Mouse (Mus musculus) kidney, embryonic 14.5 days (tissue): Measurements from ENCODE around the gene Gm14393. TPM values are rescaled to one million over a fixed set of nuclear protein-coding genes. Genes with fewer than 3 reads are reported as not detected.
"Not testable (repeated sequence)": the region's sequence is repeated elsewhere in the genome, so short reads cannot be mapped to it uniquely, and the experiment has no call there.

Experiments used
- ATAC-seq: fragments of 200-750 bp; cut with Nextera tagmentation; 2 replicates; pipeline ENCODE4 v1.8.0; 2017; ENCODE audit warnings: moderate number of reproducible peaks, mild to moderate bottlenecking, moderate TSS enrichment, moderate library complexity; ENCODE audit not compliant: low FRiP score, low TSS enrichment
- H3K27ac ChIP-seq: fragments of 300-500 bp; sonication (generic); 2 replicates; pipeline ENCODE4 v1.5.1; 2014; ENCODE audit warnings: low read depth, mild to moderate bottlenecking, low read length, moderate library complexity, mixed read lengths
- H3K27me3 ChIP-seq: fragments of 300-500 bp; sonication (generic); 2 replicates; pipeline ENCODE4 v1.6.1; 2014; ENCODE audit warnings: mild to moderate bottlenecking, low read length; ENCODE audit not compliant: control insufficient read depth, insufficient read depth
- H3K36me3 ChIP-seq: fragments of 300-500 bp; sonication (generic); 2 replicates; pipeline ENCODE4 v1.6.1; 2014; ENCODE audit warnings: low read length, mixed read lengths; ENCODE audit not compliant: control insufficient read depth, insufficient read depth
- H3K4me1 ChIP-seq: fragments of 300-500 bp; sonication (generic); 2 replicates; pipeline ENCODE4 v1.6.1; 2014; ENCODE audit warnings: low read length, mixed read lengths; ENCODE audit not compliant: control insufficient read depth, insufficient read depth
- H3K4me2 ChIP-seq: fragments of 300-500 bp; sonication (generic); replicated peaks from 2 replicates; pipeline ENCODE4 v1.6.1; 2014; ENCODE audit warnings: low read depth, mild to moderate bottlenecking, low read length
- H3K4me3 ChIP-seq: fragments of 300-500 bp; sonication (generic); 2 replicates; pipeline ENCODE4 v1.5.1; 2014; ENCODE audit warnings: mild to moderate bottlenecking, low read length
- H3K9ac ChIP-seq: fragments of 300-500 bp; sonication (generic); 2 replicates; pipeline ENCODE4 v1.6.1; 2014; ENCODE audit warnings: low read depth, mild to moderate bottlenecking, low read length, moderate library complexity
- H3K9me3 ChIP-seq: fragments of 300-500 bp; sonication (generic); 2 replicates; pipeline ENCODE4 v1.6.1; 2016; ENCODE audit warnings: low read length; ENCODE audit not compliant: control insufficient read depth
- WGBS: fragments of 180-500 bp; shearing (Covaris S2); extraction: QIAGEN DNeasy Blood & Tissue Kit; methylation state at CpG from one replicate; pipeline ENCODE4 v1.1.7; 2014; 5-methylcytosine and 5-hydroxymethylcytosine counted together
- polyA plus RNA-seq: library from polyadenylated mRNA; unstranded; fragments of >200 nt; fragmentation: Nextera tagmentation; extraction: Ambion mirVana; gene quantifications from 2 replicates; pipeline ENCODE4 v1.2.1, GENCODE M21; 2014

Gene Gm14393
- polyA plus RNA-seq, result 1.1 TPM in 1 of 2 replicates, not detected in the other

GRCm38 (mm10) chr2:175067681-175068261 lies at the start of gene Gm14393:
Gm14393 (minus strand) TSS chr2:175067781.
- WGBS, result 68% methylated on average over 1 of the region's 1 CpGs
- H3K4me1 ChIP-seq, H3K36me3 ChIP-seq, H3K4me3 ChIP-seq, H3K27ac ChIP-seq, H3K9me3 ChIP-seq, ATAC-seq, H3K27me3 ChIP-seq, H3K9ac ChIP-seq, H3K4me2 ChIP-seq: not testable (repeated sequence)

GRCm38 (mm10) chr2:175044268-175044667 lies 23.3 kb downstream of the Gm14393 start:
- H3K36me3 ChIP-seq, H3K27me3 ChIP-seq, H3K27ac ChIP-seq, H3K4me3 ChIP-seq, H3K4me1 ChIP-seq, H3K4me2 ChIP-seq, H3K9ac ChIP-seq, H3K9me3 ChIP-seq, ATAC-seq: not testable (repeated sequence)
- 94% methylated on average over 21 of the region's 27 CpGs for WGBS

Other genes with a start within 250 kb of the Gm14393 start
- gene Gm14444, start 57.5 kb downstream of the Gm14393 start, polyA plus RNA-seq, result not detected in 2 replicates
- gene Gm14399, start 74.2 kb upstream of the Gm14393 start, polyA plus RNA-seq, result 5.7 and 7.5 TPM in 2 replicates
- 1.2 and 1.3 TPM in 2 replicates for gene Gm14443, start 108.1 kb upstream of the Gm14393 start, polyA plus RNA-seq
- gene Gm14391, start 139.1 kb upstream of the Gm14393 start, polyA plus RNA-seq, result 5.3 and 6.4 TPM in 2 replicates
- 6.1 TPM in 1 of 2 replicates, not detected in the other for gene Gm14440, start 207.3 kb upstream of the Gm14393 start, polyA plus RNA-seq